Mouse (Mus musculus): ENCODE results near the gene Acsm4. TPM values are rescaled to one million over a fixed set of nuclear protein-coding genes. Genes with fewer than 3 reads are reported as not detected.
A peak's percentile ranks its signal among the peaks of the same experiment; 100 is the strongest.

Acsm4 gene
- polyA plus RNA-seq (2012; rRNA removed), result not detected in 2 replicates

GRCm38 (mm10) chr7:119689726-119690125 is at the start of gene Acsm4:
Gene Acsm4 (plus strand): TSS chr7:119690026.
- Histone ChIP-seq H3K27ac (ENCODE audit: insufficient read depth, low read depth, low read length) (no peak within 1 kb of the TSS), H3K4me3 (ENCODE audit: low read depth, low read length) (no peak within 1 kb of the TSS), H3K27me3 (ENCODE audit: control insufficient read depth, insufficient read depth, low read length) (no peaks in the 10 kb centered on the region), H3K36me3 (ENCODE audit: control insufficient read depth, insufficient read depth, low read length) (no peaks in the 10 kb centered on the region), H3K4me1 (ENCODE audit: control insufficient read depth, insufficient read depth, insufficient read length, low read length) (no peaks in the 10 kb centered on the region)
- WGBS, result 63% methylated on average over 5 of the region's 5 CpGs
- TF ChIP-seq CTCF (IDR thresholded peaks at IDR 0.05; ENCODE audit: extremely low read depth, insufficient read length, insufficient replicate concordance, low read depth, low read length) (no peak), POLR2A (IDR thresholded peaks at IDR 0.05; ENCODE audit: low read depth, low read length) (no peak)

GRCm38 (mm10) chr7:119642307-119642706 is 47.5 kb upstream of the Acsm4 start:
- Histone ChIP-seq H3K4me1 (ENCODE audit: control insufficient read depth, insufficient read depth, insufficient read length, low read length) (no peaks in the 10 kb centered on the region), H3K4me3 (ENCODE audit: low read depth, low read length) (no peak overlapping the region), H3K36me3 (ENCODE audit: control insufficient read depth, insufficient read depth, low read length) (no peaks in the 10 kb centered on the region), H3K27ac (ENCODE audit: insufficient read depth, low read depth, low read length) (no peak overlapping the region), H3K27me3 (ENCODE audit: control insufficient read depth, insufficient read depth, low read length) (no peaks in the 10 kb centered on the region)
- no peak for TF ChIP-seq CTCF (IDR thresholded peaks at IDR 0.05; ENCODE audit: extremely low read depth, insufficient read length, insufficient replicate concordance, low read depth, low read length)
- no peak for TF ChIP-seq POLR2A (IDR thresholded peaks at IDR 0.05; ENCODE audit: low read depth, low read length)
- WGBS, result 63% methylated on average over 5 of the region's 5 CpGs

DNA sequence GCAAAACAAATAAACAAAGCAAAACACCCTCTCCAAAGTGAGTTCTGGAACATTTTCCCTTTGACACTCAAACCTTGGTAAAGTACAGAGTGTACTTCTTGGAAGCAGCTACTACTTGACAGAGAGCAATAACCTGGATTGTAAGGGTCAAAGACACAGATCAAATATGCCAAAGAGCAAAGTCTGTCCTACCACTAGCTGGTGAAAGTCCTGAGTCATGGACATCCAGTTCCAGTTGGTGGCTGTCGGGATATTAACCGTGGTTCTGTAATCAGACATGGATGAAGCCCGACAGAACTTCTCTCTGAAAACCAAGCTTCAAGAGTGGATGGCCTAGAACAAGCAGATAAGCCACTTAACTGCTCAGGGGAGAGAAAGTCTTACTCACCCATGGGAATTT is 21.9 kb upstream of the Acsm4 start:
- TF ChIP-seq POLR2A (IDR thresholded peaks at IDR 0.05; ENCODE audit: low read depth, low read length) (no peak), CTCF (IDR thresholded peaks at IDR 0.05; ENCODE audit: extremely low read depth, insufficient read length, insufficient replicate concordance, low read depth, low read length) (no peak)
- no peaks in the 10 kb centered on the region for H3K4me1 ChIP-seq (ENCODE audit: control insufficient read depth, insufficient read depth, insufficient read length, low read length)
- H3K27me3 ChIP-seq (ENCODE audit: control insufficient read depth, insufficient read depth, low read length), result no peaks in the 10 kb centered on the region
- H3K36me3 ChIP-seq (ENCODE audit: control insufficient read depth, insufficient read depth, low read length), result no peaks in the 10 kb centered on the region
- no peak overlapping the region for H3K27ac ChIP-seq (ENCODE audit: insufficient read depth, low read depth, low read length)
- no peak overlapping the region for H3K4me3 ChIP-seq (ENCODE audit: low read depth, low read length)
- WGBS, result 42% methylated on average over 3 of the region's 3 CpGs

GRCm38 (mm10) chr7:119670395-119670794 is 19.4 kb upstream of the Acsm4 start:
- TF ChIP-seq CTCF (IDR thresholded peaks at IDR 0.05; ENCODE audit: extremely low read depth, insufficient read length, insufficient replicate concordance, low read depth, low read length), result no peak
- no peak for TF ChIP-seq POLR2A (IDR thresholded peaks at IDR 0.05; ENCODE audit: low read depth, low read length)
- WGBS, result 23% methylated on average over 5 of the region's 5 CpGs
- Histone ChIP-seq H3K4me3 (ENCODE audit: low read depth, low read length) (no peak overlapping the region), H3K4me1 (ENCODE audit: control insufficient read depth, insufficient read depth, insufficient read length, low read length) (no peaks in the 10 kb centered on the region), H3K27ac (ENCODE audit: insufficient read depth, low read depth, low read length) (no peak overlapping the region), H3K36me3 (ENCODE audit: control insufficient read depth, insufficient read depth, low read length) (no peaks in the 10 kb centered on the region), H3K27me3 (ENCODE audit: control insufficient read depth, insufficient read depth, low read length) (no peaks in the 10 kb centered on the region)

DNA sequence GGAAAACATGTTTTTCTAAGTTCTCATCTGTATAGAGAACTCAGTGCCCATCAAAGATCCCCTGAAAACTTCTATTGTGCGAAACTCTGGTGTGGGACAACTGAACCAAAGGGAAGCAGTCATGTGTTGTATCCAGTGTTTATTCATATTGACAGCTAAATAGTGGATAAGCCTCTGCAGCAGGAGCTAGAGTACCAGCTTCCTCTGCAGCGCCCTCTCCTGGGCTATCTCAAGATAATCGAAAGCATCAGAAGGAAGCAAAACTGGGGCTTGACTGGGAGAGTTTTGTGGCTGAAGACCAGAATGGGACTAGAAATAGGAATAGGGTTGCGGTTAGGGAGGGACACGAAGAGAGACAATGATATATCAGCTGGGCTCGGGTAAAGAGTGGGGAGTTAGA is 18.9 kb upstream of the Acsm4 start:
- H3K4me1 ChIP-seq (ENCODE audit: control insufficient read depth, insufficient read depth, insufficient read length, low read length), result no peaks in the 10 kb centered on the region
- 45% methylated on average over 6 of the region's 6 CpGs for WGBS
- no peak overlapping the region for H3K27ac ChIP-seq (ENCODE audit: insufficient read depth, low read depth, low read length)
- no peaks in the 10 kb centered on the region for H3K27me3 ChIP-seq (ENCODE audit: control insufficient read depth, insufficient read depth, low read length)
- H3K36me3 ChIP-seq (ENCODE audit: control insufficient read depth, insufficient read depth, low read length), result no peaks in the 10 kb centered on the region
- TF ChIP-seq CTCF (IDR thresholded peaks at IDR 0.05; ENCODE audit: extremely low read depth, insufficient read length, insufficient replicate concordance, low read depth, low read length), result peak; percentile 41; the same call in 1 of the 2 replicates
- no peak for TF ChIP-seq POLR2A (IDR thresholded peaks at IDR 0.05; ENCODE audit: low read depth, low read length)
- no peak overlapping the region for H3K4me3 ChIP-seq (ENCODE audit: low read depth, low read length)

DNA sequence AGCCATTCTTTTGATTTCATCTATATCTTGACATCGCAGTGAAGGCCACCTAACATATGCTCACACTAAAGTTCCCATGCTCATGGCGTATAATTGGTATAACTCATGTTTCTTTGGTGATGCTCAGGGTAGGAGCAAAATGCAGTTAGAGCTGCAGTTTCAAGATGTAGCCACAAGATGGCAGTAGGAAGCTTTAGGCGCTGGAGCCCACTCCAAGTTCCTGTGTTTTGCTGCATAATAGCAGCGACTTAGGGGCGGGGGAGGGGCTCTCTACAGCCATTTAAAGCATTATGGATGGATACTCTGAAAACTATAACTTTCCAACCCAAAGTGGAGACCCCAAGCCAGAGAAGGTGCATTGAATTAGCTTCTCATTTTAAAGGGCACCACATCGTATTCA is 16.4 kb upstream of the Acsm4 start:
- 15% methylated on average over 6 of the region's 6 CpGs for WGBS
- H3K4me3 ChIP-seq (ENCODE audit: low read depth, low read length), result no peak overlapping the region
- H3K36me3 ChIP-seq (ENCODE audit: control insufficient read depth, insufficient read depth, low read length), result no peaks in the 10 kb centered on the region
- H3K27me3 ChIP-seq (ENCODE audit: control insufficient read depth, insufficient read depth, low read length), result no peaks in the 10 kb centered on the region
- H3K4me1 ChIP-seq (ENCODE audit: control insufficient read depth, insufficient read depth, insufficient read length, low read length), result no peaks in the 10 kb centered on the region
- TF ChIP-seq CTCF (IDR thresholded peaks at IDR 0.05; ENCODE audit: extremely low read depth, insufficient read length, insufficient replicate concordance, low read depth, low read length), result peak; percentile 71; the same call in 1 of the 2 replicates
- no peak for TF ChIP-seq POLR2A (IDR thresholded peaks at IDR 0.05; ENCODE audit: low read depth, low read length)
- no peak overlapping the region for H3K27ac ChIP-seq (ENCODE audit: insufficient read depth, low read depth, low read length)

- TF ChIP-seq POLR2A (IDR thresholded peaks at IDR 0.05; ENCODE audit: low read depth, low read length) (no peak), CTCF (IDR thresholded peaks at IDR 0.05; ENCODE audit: extremely low read depth, insufficient read length, insufficient replicate concordance, low read depth, low read length) (no peak)
- Histone ChIP-seq H3K27ac (ENCODE audit: insufficient read depth, low read depth, low read length) (no peak overlapping the region), H3K27me3 (ENCODE audit: control insufficient read depth, insufficient read depth, low read length) (no peaks in the 10 kb centered on the region), H3K4me3 (ENCODE audit: low read depth, low read length) (no peak overlapping the region), H3K4me1 (ENCODE audit: control insufficient read depth, insufficient read depth, insufficient read length, low read length) (no peaks in the 10 kb centered on the region), H3K36me3 (ENCODE audit: control insufficient read depth, insufficient read depth, low read length) (no peaks in the 10 kb centered on the region)
- WGBS, result 68% methylated on average over 8 of the region's 8 CpGs
Measured at GRCm38 (mm10) chr7:119680107-119680506, 9.7 kb upstream of the Acsm4 start.

Measured in small intestine, adult 2 months (tissue).